Mouse (Mus musculus) lung, adult 10 weeks (tissue): ENCODE measurements around the gene Hist1h3d. TPM values are rescaled to one million over a fixed set of nuclear protein-coding genes. Genes with fewer than 3 reads are reported as not detected.

ENCODE experiments used
- polyA plus RNA-seq: library from polyadenylated mRNA; stranded (reverse); fragments of 350-450 nt; fragmentation: Illumina TruSeq; extraction: RNeasy Lipid Tissue Mini Kit (QIAGEN cat#74804); gene quantifications from one replicate; pipeline ENCODE4 v1.2.3, GENCODE M21; 2014; ENCODE audit warnings: low read depth, low replicate concordance; ENCODE audit not compliant: insufficient read depth

Gene Hist1h3d
- 1.1 TPM for polyA plus RNA-seq

GRCm38 (mm10) chr13:23575271-23575851, at the start of gene Hist1h3d:
Hist1h3d (plus strand) TSS chr13:23575763.

GRCm38 (mm10) chr13:23530901-23531875, 44.4 kb upstream of the Hist1h3d start, which contains the start of gene Hist1h4h:
Hist1h4h (plus strand) TSS chr13:23531050.

GRCm38 (mm10) chr13:23533560-23534367, 41.8 kb upstream of the Hist1h3d start, which contains the start of gene Hist1h2af:
Hist1h2af (plus strand) TSS chr13:23533906.

GRCm38 (mm10) chr13:23535137-23536075, 40.2 kb upstream of the Hist1h3d start, which contains the start of gene Hist1h3g:
Hist1h3g (plus strand) TSS chr13:23535422.

GRCm38 (mm10) chr13:23542999-23543607, 32.5 kb upstream of the Hist1h3d start, which contains the start of gene Hist1h2bh:
Hist1h2bh (minus strand) TSS chr13:23543392.

GRCm38 (mm10) chr13:23543965-23544786, 31.4 kb upstream of the Hist1h3d start, which contains the start of gene Hist1h3f:
Hist1h3f (plus strand) TSS chr13:23544052.

GRCm38 (mm10) chr13:23551146-23551834, 24.3 kb upstream of the Hist1h3d start, which contains the start of gene Hist1h4f:
Hist1h4f (minus strand) TSS chr13:23551648.

GRCm38 (mm10) chr13:23552962-23553361, 22.6 kb upstream of the Hist1h3d start, which contains the start of gene Hist1h1d:
Hist1h1d (plus strand) TSS chr13:23553262.

GRCm38 (mm10) chr13:23561883-23562659, 13.5 kb upstream of the Hist1h3d start, which contains the start of gene Hist1h3e:
Hist1h3e (minus strand) TSS chr13:23562369.

GRCm38 (mm10) chr13:23571022-23571503, 4.5 kb upstream of the Hist1h3d start, which contains the start of the genes Hist1h2ae and Hist1h2bg:
Hist1h2ae (minus strand) TSS chr13:23571220.
Hist1h2bg (plus strand) TSS chr13:23571396.

GRCm38 (mm10) chr13:23573898-23574524, 1.6 kb upstream of the Hist1h3d start, which contains the start of the genes Hist1h2bf and Hist1h2ad:
Hist1h2bf (minus strand) TSS chr13:23574196.
Hist1h2ad (plus strand) TSS chr13:23574381.

GRCm38 (mm10) chr13:23581408-23582218, 6.0 kb downstream of the Hist1h3d start, which contains the start of gene Hist1h4d:
Hist1h4d (plus strand) TSS chr13:23581598.

GRCm38 (mm10) chr13:23620733-23621531, 45.4 kb downstream of the Hist1h3d start, which contains the start of gene Hist1h2be:
Hist1h2be (minus strand) TSS chr13:23621124.

GRCm38 (mm10) chr13:23622175-23622671, 46.7 kb downstream of the Hist1h3d start, which contains the start of gene Hist1h1e:
Hist1h1e (minus strand) TSS chr13:23622558.

